Mouse (Mus musculus) hindbrain, embryonic 16.5 days (tissue): Measurements from ENCODE around the gene Cfl2. TPM values are rescaled to one million over a fixed set of nuclear protein-coding genes. Genes with fewer than 3 reads are reported as not detected.
"Not testable (repeated sequence)": the region's sequence is repeated elsewhere in the genome, so short reads cannot be mapped to it uniquely, and the experiment has no call there.

Experiments
- ATAC-seq: fragments of 200-750 bp; cut with Nextera tagmentation; 2 replicates; pipeline ENCODE4 v1.8.0; 2017; ENCODE audit warnings: moderate TSS enrichment, moderate library complexity
- H3K27ac ChIP-seq: fragments of 300-500 bp; sonication (generic); 2 replicates; pipeline ENCODE4 v1.5.1; 2014; ENCODE audit warnings: low read depth, mild to moderate bottlenecking, control low read depth, low read length, moderate library complexity
- H3K27me3 ChIP-seq: fragments of 300-500 bp; sonication (generic); replicated peaks from 2 replicates; pipeline ENCODE4 v1.6.1; 2014; ENCODE audit warnings: low read length; ENCODE audit not compliant: control insufficient read depth, insufficient read depth
- H3K36me3 ChIP-seq: fragments of 300-500 bp; sonication (generic); 2 replicates; pipeline ENCODE4 v1.6.1; 2014; ENCODE audit warnings: mild to moderate bottlenecking, low read length, moderate library complexity, mixed read lengths; ENCODE audit not compliant: control insufficient read depth, insufficient read depth
- H3K4me1 ChIP-seq: fragments of 300-500 bp; sonication (generic); 2 replicates; pipeline ENCODE4 v1.6.1; 2014; ENCODE audit warnings: low read depth, low read length; ENCODE audit not compliant: control insufficient read depth, insufficient read depth
- H3K4me2 ChIP-seq: fragments of 300-500 bp; sonication (generic); 2 replicates; pipeline ENCODE4 v1.6.1; 2014; ENCODE audit warnings: mild to moderate bottlenecking, low read length, control low read depth, moderate library complexity
- H3K4me3 ChIP-seq: fragments of 300-500 bp; sonication (generic); 2 replicates; pipeline ENCODE4 v1.5.1; 2014; ENCODE audit warnings: mild to moderate bottlenecking, low read length, control low read depth, moderate library complexity
- H3K9ac ChIP-seq: fragments of 300-500 bp; sonication (generic); 2 replicates; pipeline ENCODE4 v1.6.1; 2014; ENCODE audit warnings: low read depth, mild to moderate bottlenecking, control low read depth, low read length, moderate library complexity
- H3K9me3 ChIP-seq: fragments of 300-500 bp; sonication (generic); 2 replicates; pipeline ENCODE4 v1.6.1; 2014; ENCODE audit warnings: mild to moderate bottlenecking, low read length, moderate library complexity; ENCODE audit not compliant: control insufficient read depth
- WGBS: fragments of 180-500 bp; shearing (Covaris S2); extraction: QIAGEN DNeasy Blood & Tissue Kit; methylation state at CpG from one replicate; pipeline ENCODE4 v1.1.7; 2014; 5-methylcytosine and 5-hydroxymethylcytosine counted together
- polyA plus RNA-seq: library from polyadenylated mRNA; unstranded; fragments of >200 nt; fragmentation: Nextera tagmentation; extraction: Ambion mirVana; gene quantifications from 2 replicates; pipeline ENCODE4 v1.2.1, GENCODE M21; 2015

Gene Cfl2
- 317 and 323 TPM in 2 replicates for polyA plus RNA-seq

- H3K36me3 ChIP-seq: no peaks in the 10 kb centered on the region
- ATAC-seq: peak; percentile 94
- peak within 1 kb of the TSS; percentile 94 for H3K27ac ChIP-seq
- H3K4me2 ChIP-seq: peak within 1 kb of the TSS; percentile 63
- peak within 1 kb of the TSS; percentile 60 for H3K4me3 ChIP-seq
- WGBS: under 1% methylated on average over 71 of the region's 82 CpGs
- H3K4me1 ChIP-seq: peaks cover 12% of the 10 kb centered on the region
- no peaks in the 10 kb centered on the region for H3K9me3 ChIP-seq
- no peaks in the 10 kb centered on the region for H3K27me3 ChIP-seq
- peak within 1 kb of the TSS; percentile 89 for H3K9ac ChIP-seq
Measured at GRCm38 (mm10) chr12:54862606-54863535, at the start of gene Cfl2. Gene Cfl2 (minus strand): TSS chr12:54862877.

- H3K9ac ChIP-seq: no peak overlapping the region
- 93% methylated on average over 3 of the region's 3 CpGs for WGBS
Measured at GRCm38 (mm10) chr12:54910387-54910786, 47.7 kb upstream of the Cfl2 start.

GRCm38 (mm10) chr12:54892559-54892958 lies 29.9 kb upstream of the Cfl2 start:
- not testable (repeated sequence) for H3K36me3 ChIP-seq, H3K27me3 ChIP-seq, ATAC-seq, H3K4me2 ChIP-seq, H3K4me3 ChIP-seq, H3K27ac ChIP-seq, H3K4me1 ChIP-seq, H3K9ac ChIP-seq, H3K9me3 ChIP-seq
- WGBS: 47% methylated on average over 1 of the region's 2 CpGs

More at GRCm38 (mm10) chr12:54910387-54910786, 47.7 kb upstream of the Cfl2 start:
- H3K4me2 ChIP-seq: no peak overlapping the region
- no peaks in the 10 kb centered on the region for H3K9me3 ChIP-seq
- no peak overlapping the region for H3K27ac ChIP-seq
- peaks cover 6% of the 10 kb centered on the region for H3K36me3 ChIP-seq
- H3K27me3 ChIP-seq: no peaks in the 10 kb centered on the region
- no peak overlapping the region for H3K4me3 ChIP-seq
- no peak for ATAC-seq
- no peaks in the 10 kb centered on the region for H3K4me1 ChIP-seq

- WGBS: 98% methylated on average over 2 of the region's 2 CpGs
- Histone ChIP-seq H3K9me3 (no peaks in the 10 kb centered on the region), H3K36me3 (no peaks in the 10 kb centered on the region), H3K4me2 (no peak overlapping the region), H3K27me3 (no peaks in the 10 kb centered on the region), H3K4me3 (no peak overlapping the region), H3K4me1 (no peaks in the 10 kb centered on the region), H3K27ac (no peak overlapping the region), H3K9ac (no peak overlapping the region)
- no peak for ATAC-seq
Measured at GRCm38 (mm10) chr12:54890426-54890825, 27.7 kb upstream of the Cfl2 start.

- no peak overlapping the region for H3K9ac ChIP-seq
- no peak overlapping the region for H3K4me3 ChIP-seq
- H3K4me2 ChIP-seq: no peak overlapping the region
- WGBS: 75% methylated on average over 4 of the region's 4 CpGs
- H3K4me1 ChIP-seq: no peaks in the 10 kb centered on the region
- H3K9me3 ChIP-seq: no peaks in the 10 kb centered on the region
- no peak for ATAC-seq
- no peaks in the 10 kb centered on the region for H3K36me3 ChIP-seq
- no peak overlapping the region for H3K27ac ChIP-seq
- H3K27me3 ChIP-seq: no peaks in the 10 kb centered on the region
Measured at GRCm38 (mm10) chr12:54887580-54888127, 25.0 kb upstream of the Cfl2 start.

- Histone ChIP-seq H3K4me2 (no peak overlapping the region), H3K9ac (no peak overlapping the region), H3K27ac (no peak overlapping the region), H3K36me3 (no peaks in the 10 kb centered on the region), H3K4me3 (no peak overlapping the region), H3K4me1 (no peaks in the 10 kb centered on the region), H3K9me3 (no peaks in the 10 kb centered on the region), H3K27me3 (no peaks in the 10 kb centered on the region)
- 12% methylated on average over 6 of the region's 6 CpGs for WGBS
- no peak for ATAC-seq
Measured at GRCm38 (mm10) chr12:54879630-54880029, 17.0 kb upstream of the Cfl2 start.

GRCm38 (mm10) chr12:54879211-54879610 lies 16.5 kb upstream of the Cfl2 start:
- Histone ChIP-seq H3K4me3 (no peak overlapping the region), H3K27me3 (no peaks in the 10 kb centered on the region), H3K4me1 (no peaks in the 10 kb centered on the region), H3K4me2 (no peak overlapping the region), H3K27ac (no peak overlapping the region), H3K36me3 (no peaks in the 10 kb centered on the region), H3K9me3 (no peaks in the 10 kb centered on the region), H3K9ac (no peak overlapping the region)
- ATAC-seq: no peak
- 83% methylated on average over 5 of the region's 5 CpGs for whole genome bisulfite sequencing

- H3K9me3 ChIP-seq: no peaks in the 10 kb centered on the region
- 84% methylated on average over 1 of the region's 1 CpGs for WGBS
- no peak overlapping the region for H3K4me3 ChIP-seq
- no peak overlapping the region for H3K9ac ChIP-seq
- no peaks in the 10 kb centered on the region for H3K36me3 ChIP-seq
- H3K4me2 ChIP-seq: no peak overlapping the region
- no peaks in the 10 kb centered on the region for H3K4me1 ChIP-seq
- H3K27me3 ChIP-seq: no peaks in the 10 kb centered on the region
- ATAC-seq: no peak
- no peak overlapping the region for H3K27ac ChIP-seq
Measured at GRCm38 (mm10) chr12:54877875-54878274, 15.2 kb upstream of the Cfl2 start.

- H3K9ac ChIP-seq: no peak overlapping the region
- H3K27ac ChIP-seq: no peak overlapping the region
- no peak overlapping the region for H3K4me3 ChIP-seq
- H3K9me3 ChIP-seq: no peaks in the 10 kb centered on the region
- no peak overlapping the region for H3K4me2 ChIP-seq
- no peak for ATAC-seq
- WGBS: 41% methylated on average over 5 of the region's 5 CpGs
- no peaks in the 10 kb centered on the region for H3K27me3 ChIP-seq
- no peaks in the 10 kb centered on the region for H3K36me3 ChIP-seq
- no peaks in the 10 kb centered on the region for H3K4me1 ChIP-seq
Measured at GRCm38 (mm10) chr12:54876879-54877278, 14.2 kb upstream of the Cfl2 start.
